Mouse (Mus musculus) embryonic fibroblast, embryonic 13.5 days (primary cell): ENCODE measurements around the gene 1110051M20Rik. TPM values are rescaled to one million over a fixed set of nuclear protein-coding genes. Genes with fewer than 3 reads are reported as not detected.

ENCODE experiments used
- H3K27ac ChIP-seq: 2 replicates; pipeline ENCODE4 v1.5.1; 2012; ENCODE audit warnings: low read length, control low read depth, inconsistent platforms; ENCODE audit not compliant: insufficient read depth
- H3K4me1 ChIP-seq: 2 replicates; pipeline ENCODE4 v1.6.1; 2011; ENCODE audit warnings: low read length; ENCODE audit not compliant: control insufficient read depth, insufficient read depth
- H3K4me3 ChIP-seq: 2 replicates; pipeline ENCODE4 v1.5.1; 2011; ENCODE audit warnings: mild to moderate bottlenecking, control low read depth, low read length; ENCODE audit not compliant: insufficient read depth
- CTCF ChIP-seq: IDR thresholded peaks from 2 replicates; pipeline ENCODE4 v1.5.1; 2011; ENCODE audit warnings: mild to moderate bottlenecking, control low read depth, low read length, moderate library complexity, borderline replicate concordance; ENCODE audit not compliant: insufficient read depth
- POLR2A ChIP-seq: IDR thresholded peaks from 2 replicates; pipeline ENCODE4 v1.6.1; 2011; ENCODE audit warnings: low read depth, mild to moderate bottlenecking, control low read depth, low read length, moderate library complexity
- polyA plus RNA-seq: library from polyadenylated mRNA; stranded (reverse); fragments of >200 nt; gene quantifications from 2 replicates; pipeline ENCODE4 v1.2.4, GENCODE M21; 2011; ENCODE audit warnings: low read depth; ENCODE audit not compliant: missing spikeins, insufficient read length

Gene 1110051M20Rik
- polyA plus RNA-seq, 1 experiment = 36.3 TPM

DNA sequence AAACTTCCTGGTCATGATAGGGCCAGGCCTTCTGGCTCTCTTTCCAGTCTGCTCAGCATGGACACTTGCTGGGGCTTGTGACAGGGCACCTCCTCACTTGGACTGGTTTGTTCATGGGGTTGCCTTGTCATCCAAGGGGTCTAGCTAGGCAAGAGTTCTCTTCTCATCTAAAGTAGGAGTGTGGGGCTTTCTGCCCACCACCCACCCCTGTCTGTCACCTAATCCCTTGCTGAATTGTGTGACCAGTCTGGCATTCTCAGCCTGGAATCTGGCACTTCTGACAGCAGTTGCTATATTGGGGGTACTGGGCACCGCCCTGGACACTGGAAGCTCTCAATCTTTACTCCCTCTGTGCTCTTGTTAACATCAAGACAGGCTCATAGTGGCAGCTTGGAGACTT is 185.0 kb downstream of the 1110051M20Rik start:
- Histone ChIP-seq H3K27ac (no peak overlapping the region), H3K4me1 (no peaks in the 10 kb centered on the region; the same call in 1 of the 2 replicates), H3K4me3 (no peak overlapping the region)
- TF ChIP-seq POLR2A (no peak), CTCF (no peak)

DNA sequence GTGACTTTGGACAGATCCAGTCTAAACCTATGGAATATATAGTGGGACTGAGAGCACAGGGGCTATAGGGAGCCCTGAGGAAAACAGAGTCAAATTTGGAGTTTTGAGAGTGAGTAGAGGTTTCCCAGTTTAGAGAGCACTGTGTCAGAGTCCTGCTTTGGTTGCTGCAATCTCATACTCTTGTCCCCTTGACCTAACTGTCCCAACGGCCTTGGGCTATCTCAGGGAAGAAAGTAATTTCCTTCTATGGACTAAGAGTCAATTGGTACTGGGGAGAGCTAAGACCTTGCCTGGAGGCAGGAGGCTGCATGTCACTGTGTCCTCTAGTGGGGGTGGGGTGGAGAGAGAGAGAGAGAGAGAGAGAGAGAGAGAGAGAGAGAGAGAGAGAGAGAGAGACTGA is 185.7 kb downstream of the 1110051M20Rik start:
- Histone ChIP-seq H3K27ac (no peak overlapping the region), H3K4me1 (no peaks in the 10 kb centered on the region; the same call in 1 of the 2 replicates), H3K4me3 (no peak overlapping the region)
- TF ChIP-seq POLR2A (no peak), CTCF (no peak)

DNA sequence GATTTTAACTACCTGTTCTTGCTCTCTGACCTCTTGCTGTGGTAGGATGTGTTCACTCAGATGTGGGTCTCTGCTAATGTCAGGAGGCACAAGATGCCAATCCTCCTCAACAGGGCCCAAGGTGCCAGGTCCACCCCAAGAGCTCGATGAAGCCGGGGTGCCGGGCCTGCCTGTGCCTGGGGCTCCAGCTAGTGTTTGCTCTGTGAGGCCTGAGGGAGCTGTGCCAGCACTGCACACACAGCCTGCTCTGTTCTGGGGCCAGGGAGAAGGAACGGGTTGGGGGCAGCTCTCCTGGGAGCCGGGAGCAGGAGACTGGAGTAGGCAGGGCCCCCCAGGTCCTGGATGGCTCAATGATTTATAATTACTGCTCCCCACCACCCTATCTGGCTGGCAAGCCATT is 186.4 kb downstream of the 1110051M20Rik start:
- Histone ChIP-seq H3K4me1 (no peaks in the 10 kb centered on the region; the same call in 1 of the 2 replicates), H3K4me3 (peak overlapping the region; percentile 69), H3K27ac (no peak overlapping the region)
- TF ChIP-seq POLR2A = no peak
- TF ChIP-seq CTCF = no peak

DNA sequence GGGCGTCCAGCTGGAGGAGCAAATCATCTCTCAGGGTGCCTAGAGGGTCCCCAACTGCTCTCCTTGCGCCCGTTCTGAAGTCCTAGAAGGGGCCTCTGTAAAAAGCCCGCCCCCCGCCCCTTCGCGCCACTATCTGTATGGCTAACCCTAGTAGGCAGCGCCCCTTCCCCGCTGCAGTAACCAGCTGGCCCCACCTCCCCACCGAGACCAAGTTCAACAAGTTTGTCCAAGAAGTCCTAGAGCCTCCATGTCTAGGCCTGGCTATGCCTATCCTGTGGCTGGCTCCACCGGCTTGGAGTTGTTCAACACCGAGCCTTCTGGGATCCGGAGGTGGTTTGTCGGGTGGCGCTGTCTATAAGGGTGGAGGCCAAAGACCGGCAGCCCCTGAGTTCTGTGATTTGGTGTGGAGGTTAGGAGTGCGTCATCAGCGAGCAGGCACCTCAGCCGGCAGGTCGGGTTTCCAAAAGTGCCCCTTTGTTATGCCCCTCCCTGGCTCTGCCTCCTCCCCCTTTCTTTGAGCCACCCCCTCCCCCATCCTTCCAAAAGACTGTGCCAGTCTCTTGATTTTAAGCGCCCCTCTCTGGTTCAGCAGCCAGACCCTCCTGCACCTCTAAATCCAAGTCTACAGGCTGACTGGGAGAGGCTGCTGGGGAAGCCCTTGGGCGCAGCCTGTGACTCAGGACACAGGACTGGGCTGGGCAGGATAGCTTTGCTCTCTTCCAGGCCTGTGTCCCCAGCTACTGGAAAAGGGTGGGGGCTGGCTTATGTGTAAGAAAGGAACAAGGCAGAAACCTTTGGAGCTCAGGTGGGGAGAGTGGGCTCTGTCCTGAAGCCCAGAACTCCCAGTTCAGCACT is 187.2 kb downstream of the 1110051M20Rik start:
- peak overlapping the region; percentile 69 for H3K4me3 ChIP-seq
- no peak overlapping the region for H3K27ac ChIP-seq
- no peaks in the 10 kb centered on the region; the same call in 1 of the 2 replicates for H3K4me1 ChIP-seq
- peak; percentile 44 for TF ChIP-seq POLR2A
- TF ChIP-seq CTCF = no peak

DNA sequence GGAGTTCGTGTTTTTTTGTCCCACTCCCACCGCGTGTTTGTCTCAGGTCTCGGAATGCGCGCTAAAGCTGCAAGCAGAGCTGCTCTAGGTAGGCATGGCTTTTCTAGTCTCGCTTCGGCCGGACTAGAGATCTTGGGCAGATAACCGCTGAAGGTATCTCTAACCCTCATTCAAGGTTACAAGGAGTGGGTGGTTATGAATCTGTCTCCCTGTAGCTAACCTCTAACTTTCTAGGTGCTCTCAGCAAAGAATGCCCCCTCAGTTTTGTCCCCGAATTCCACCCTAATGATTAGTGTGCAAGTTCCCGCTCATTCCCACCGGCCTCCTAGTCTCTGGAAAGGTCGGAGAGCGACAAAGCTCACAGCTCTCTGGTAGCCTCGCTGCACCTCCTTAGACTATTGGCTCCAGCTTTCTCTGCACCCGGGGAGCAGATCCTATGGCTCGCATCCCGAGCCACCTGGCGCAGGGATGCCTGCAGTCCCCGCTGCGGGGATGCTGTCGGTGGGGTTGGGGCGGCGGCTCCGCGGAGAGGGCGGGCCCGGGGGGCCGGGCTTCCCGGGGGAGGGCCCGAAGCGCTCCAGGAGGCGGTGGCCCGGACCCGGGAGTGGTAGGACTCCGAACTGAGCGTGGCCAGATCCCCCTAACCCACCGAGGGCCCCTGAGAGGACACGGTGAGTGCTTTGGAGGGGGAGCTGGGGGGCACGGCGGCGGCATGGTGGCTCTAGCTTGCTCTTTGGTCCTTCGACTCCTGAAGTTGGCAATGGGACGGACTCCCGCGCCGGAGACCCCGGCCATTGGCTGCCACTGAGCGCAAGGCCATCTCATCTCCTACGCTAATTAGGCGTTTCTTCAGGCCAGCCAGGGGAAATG is 188.0 kb downstream of the 1110051M20Rik start:
- Histone ChIP-seq H3K4me1 (no peaks in the 10 kb centered on the region; the same call in 1 of the 2 replicates), H3K27ac (no peak overlapping the region), H3K4me3 (peak overlapping the region; percentile 69)
- TF ChIP-seq POLR2A (0 out of 2 replicates have a peak, but pooled peaks have one; percentile 36), CTCF (no peak)

DNA sequence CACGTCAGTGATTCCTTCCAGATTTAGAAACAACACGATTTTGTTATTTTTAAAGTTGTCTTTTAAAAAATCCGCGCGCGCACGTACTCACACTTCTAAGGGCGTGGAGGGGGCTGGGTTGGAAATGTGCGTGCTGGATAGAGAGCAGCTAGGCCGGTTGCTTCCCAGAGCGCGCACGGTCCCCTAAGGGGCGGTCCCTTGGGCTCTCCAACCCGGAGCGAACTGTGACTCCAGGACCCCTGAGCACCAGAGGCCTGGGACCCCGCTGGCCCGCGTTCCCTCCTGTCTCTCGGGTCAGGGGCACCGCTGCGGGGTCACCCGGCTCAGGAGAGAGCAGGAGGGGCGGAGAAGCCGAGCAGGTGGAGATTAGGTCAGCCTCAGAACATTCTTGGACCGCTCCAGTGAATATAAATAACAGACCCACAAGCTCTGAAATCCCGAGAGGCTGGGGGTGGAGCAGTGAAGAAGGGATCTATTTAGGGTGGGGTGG is 188.8 kb downstream of the 1110051M20Rik start, which contains the start of gene Pacsin3:
Gene Pacsin3 (plus strand): TSS at position 294 of the 490 bp plus-strand sequence.
- TF ChIP-seq CTCF = no peak
- TF ChIP-seq POLR2A = no peak
- no peak within 1 kb of the TSS for H3K27ac ChIP-seq
- no peaks in the 10 kb centered on the region; the same call in 1 of the 2 replicates for H3K4me1 ChIP-seq
- H3K4me3 ChIP-seq = peak within 1 kb of the TSS; percentile 69

DNA sequence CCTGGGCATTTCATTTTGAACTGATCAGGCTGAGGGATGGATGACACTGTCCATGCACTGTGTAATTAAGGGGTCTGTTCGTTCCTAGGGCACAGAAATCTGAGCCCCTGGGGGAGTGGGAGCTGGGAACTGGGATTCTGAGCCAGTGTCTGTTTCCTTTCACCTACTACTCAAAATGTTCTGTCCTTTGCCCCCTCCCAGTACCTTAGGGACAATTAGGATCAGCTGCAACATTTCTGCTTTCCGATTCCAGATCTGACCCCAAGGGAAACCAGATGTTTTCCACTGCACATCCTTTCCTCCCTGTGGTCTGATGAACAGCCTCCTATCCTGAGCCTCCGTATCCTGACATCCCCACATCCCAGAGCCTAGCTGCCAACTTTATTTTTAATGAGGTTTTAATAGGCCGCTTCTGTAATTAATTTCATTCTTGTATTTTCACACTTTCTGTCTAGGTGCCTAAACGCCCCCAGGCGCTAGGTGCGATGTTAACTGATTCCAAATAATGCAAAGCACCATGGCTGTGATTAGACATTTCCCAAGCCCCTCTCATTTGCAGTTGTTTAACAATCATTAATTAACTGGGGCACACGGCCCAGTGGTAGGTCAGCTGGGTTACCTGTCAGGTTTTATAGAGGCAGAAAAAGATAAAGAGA is 189.7 kb downstream of the 1110051M20Rik start:
- Histone ChIP-seq H3K4me1 (no peaks in the 10 kb centered on the region; the same call in 1 of the 2 replicates), H3K4me3 (no peak overlapping the region), H3K27ac (no peak overlapping the region)
- TF ChIP-seq POLR2A (no peak), CTCF (no peak)

DNA sequence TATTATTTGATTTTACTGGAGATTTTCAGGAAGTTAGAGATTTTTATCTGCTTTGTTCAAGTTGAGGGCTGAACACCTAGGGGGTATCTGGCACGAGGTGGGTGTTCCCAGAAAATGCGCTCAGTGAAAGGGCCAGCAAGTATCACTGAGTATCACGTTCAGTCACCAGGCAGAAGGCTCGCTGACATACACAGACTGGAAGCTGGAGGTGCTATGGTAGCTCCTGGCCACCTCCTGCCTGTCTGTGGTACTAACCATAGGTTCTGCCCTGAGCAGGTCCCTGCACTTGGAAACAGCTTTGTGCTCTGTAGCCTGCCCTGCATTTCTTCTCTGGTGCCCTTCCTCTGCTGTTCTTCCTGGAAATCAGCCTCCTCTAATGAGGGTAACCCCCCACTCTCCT is 192.0 kb downstream of the 1110051M20Rik start:
- no peak for TF ChIP-seq POLR2A
- H3K27ac ChIP-seq = no peak overlapping the region
- no peaks in the 10 kb centered on the region for H3K4me1 ChIP-seq
- H3K4me3 ChIP-seq = no peak overlapping the region

DNA sequence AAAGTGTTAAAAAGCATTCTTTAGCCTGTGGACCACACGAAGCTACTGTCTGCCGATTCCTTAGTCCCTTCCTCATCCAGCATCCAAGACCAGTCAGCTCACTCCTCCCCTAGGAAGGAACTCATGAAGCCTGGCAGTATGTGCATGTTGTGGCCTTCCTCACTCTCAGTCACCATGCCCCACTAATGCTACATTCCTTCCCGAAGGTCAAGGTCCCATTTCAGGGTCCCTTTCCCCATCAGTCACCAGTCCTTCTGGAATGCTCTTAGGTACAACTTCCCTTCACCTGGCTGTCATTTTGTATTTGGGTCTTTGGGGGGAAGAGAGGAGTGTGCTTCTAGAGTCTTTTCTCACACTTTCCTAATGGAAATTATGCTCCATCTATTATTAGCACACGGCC is 192.5 kb downstream of the 1110051M20Rik start:
- TF ChIP-seq POLR2A = no peak
- no peak for TF ChIP-seq CTCF
- no peak overlapping the region for H3K4me3 ChIP-seq
- H3K4me1 ChIP-seq = no peaks in the 10 kb centered on the region
- no peak overlapping the region for H3K27ac ChIP-seq
